Mouse (Mus musculus) left cerebral cortex, adult 11 months (tissue): ENCODE data around the gene Gpr183.

ENCODE experiments used
- DNase-seq: peaks from one replicate; pipeline ENCODE4 v3.0.0; 2022; ENCODE audit warnings: low spot score

Gpr183 gene

DNA sequence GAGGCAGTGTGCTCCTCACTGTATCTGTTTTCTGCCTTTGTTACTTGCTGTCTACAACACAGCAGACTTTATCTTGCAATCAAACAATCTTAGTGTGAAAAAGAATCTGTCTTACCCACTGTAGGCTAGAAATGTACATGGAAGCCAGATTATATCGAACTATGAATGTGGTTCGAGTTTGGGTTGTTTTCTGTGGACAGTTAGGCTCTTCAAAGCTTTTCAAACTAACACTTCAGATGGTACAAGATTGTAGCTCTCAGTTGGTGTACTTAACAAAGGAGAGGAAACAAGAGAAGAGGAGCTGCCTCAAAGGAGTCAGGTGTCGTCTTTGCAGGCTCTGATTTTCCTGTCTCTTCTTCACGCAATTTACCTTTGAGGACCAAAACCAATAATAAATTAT is 22.7 kb upstream of the Gpr183 start:
- DNase-seq, result no peak

DNA sequence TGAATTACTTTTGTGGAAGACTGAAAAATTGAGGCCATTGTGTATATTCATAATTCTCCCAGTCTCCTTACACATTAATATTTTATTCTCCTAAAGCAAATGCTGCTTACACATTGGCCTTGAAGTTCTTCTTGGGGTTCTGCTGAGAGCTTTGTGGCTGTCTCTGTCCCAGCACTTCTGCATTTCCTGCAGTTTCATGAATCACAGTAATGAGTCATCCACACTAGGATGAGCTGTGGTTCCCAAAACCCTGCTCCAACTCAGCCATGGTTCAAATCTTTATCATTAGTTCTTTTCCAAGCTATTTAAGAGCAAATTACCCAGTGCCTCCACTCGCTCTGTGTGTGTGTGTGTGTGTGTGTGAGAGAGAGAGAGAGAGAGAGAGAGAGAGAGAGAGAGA is 22.3 kb upstream of the Gpr183 start:
- DNase-seq, result no peak

DNA sequence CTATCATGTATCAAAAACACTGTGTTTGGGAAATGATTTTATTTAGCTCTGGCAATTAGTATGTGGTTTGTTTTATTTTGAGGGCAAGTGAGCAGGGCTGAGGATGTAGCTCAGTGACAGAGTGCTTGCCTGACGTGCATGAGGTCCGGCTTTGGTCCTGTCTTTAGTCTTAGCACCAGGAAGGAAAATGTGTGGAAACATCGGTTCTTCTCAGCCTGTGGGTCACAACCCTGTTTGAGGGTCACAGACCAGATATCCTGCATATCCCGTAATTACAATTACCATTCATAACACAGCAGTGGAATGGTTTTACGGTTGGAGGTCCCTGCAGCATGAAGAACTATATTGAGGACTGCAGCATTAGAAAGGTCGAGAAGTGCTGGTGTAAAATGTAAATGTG is 21.0 kb upstream of the Gpr183 start:
- no peak for DNase-seq

- no peak for DNase-seq
Measured at GRCm38 (mm10) chr14:121985477-121985876, 20.5 kb upstream of the Gpr183 start.

DNA sequence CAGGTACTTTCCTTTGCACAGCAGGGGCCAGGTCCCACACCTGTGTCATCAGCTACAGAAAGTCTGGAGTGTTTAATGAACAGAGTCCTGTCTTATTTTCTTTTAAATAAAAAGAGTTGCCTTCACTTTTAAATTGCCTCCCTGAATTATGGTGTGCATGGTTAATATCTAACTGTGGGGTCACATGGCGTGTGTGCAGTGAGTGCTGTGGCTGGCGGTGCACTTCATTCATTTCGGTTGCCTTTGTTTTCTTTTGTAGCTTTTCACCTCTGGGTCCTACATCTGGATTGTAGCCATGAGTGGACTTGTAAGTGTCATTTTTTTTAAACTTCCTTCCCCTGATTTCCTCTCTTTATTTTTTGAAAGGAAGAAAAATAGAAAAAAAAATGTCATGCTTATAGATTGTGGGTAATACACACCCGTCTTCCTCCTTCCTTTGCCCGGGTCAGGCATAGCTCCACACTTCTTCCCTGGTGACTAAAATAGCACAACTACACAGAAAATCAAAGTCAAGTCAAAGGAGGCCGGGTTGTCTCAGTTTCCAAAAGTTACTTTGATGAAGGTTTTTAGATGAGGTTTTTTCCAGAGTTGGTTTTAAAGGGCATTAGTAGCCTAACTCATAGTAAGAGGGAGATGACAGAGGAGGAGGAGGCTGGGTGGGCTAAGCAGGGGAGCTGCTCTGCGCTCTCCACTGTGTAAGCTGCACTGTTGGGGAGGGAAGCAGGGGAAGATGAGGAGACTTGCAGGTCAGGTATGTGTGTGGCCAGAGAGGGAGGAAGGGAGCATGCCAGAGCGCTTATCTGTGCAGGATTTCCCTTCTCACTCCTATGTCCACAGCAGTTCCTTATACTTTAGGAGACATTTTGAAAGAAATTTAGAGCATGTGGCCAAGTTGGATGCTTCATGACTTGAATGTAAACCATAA is 18.3 kb upstream of the Gpr183 start:
- DNase-seq, result no peak

- no peak for DNase-seq
Measured at GRCm38 (mm10) chr14:121981531-121981930, 16.5 kb upstream of the Gpr183 start.

- DNase-seq, result no peak
Measured at GRCm38 (mm10) chr14:121973114-121973513, 8.1 kb upstream of the Gpr183 start.

DNA sequence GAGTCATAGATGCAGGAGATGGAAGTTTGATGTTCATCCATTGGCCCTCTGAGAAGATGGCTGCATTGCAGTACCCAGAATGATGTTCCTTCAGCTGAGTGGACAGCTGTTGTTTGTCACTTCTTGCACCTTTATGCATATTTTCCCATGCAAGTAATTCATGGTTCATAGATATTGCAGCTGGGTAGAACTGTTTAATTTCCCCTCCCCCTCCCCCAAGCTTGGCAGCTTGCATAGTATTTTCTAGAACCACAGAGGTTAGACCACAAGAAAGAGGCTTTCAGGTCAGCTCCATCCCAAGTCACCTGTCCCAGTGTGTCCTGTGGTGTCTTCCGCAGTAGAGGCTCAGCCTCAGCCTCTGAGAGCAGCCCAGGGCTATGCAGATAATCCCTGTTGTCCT is 5.4 kb upstream of the Gpr183 start:
- DNase-seq, result no peak

GRCm38 (mm10) chr14:121967095-121967494 is 2.1 kb upstream of the Gpr183 start:
- no peak for DNase-seq

DNA sequence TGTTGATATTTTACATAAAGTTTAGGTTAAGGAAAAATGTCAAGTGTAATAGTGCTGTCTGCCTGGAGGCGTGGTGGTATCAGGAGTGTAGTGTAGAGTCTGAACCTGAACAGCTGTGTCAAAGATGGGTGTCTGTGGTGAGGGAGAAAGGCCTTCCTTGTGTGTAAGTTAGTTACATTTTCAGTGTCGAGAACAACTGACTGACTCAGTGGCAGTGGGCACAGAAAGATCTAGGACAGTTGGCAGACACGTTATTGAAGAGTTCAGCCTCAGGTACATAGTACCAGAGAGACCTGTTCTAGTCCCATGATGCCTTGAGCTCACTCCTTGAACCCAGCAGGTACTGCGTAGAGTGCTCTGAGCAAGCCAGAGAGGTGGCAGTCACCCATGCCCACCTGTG is 466 bp upstream of the Gpr183 start:
- DNase-seq, result no peak

DNA sequence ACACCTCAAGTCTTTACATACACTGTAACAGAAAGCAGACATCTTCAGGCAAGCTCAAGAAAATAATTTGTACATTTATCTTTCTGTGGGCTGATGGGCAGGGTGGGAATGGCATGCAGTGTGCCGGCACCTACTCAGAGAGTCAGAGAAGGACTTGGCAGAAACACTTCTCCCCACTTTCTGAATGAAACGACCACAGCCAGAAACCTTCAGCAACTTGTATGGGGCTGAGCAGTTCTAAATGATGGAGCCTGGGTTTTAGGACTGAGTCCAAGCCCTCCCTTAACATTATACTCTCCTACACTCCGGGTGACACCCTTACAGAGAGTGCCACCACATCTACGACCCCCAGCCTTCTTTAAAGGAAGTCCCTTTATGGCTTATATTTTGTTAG is 1.1 kb downstream of the Gpr183 start:
- no peak for DNase-seq

GRCm38 (mm10) chr14:121963251-121963941 is 1.6 kb downstream of the Gpr183 start:
- DNase-seq, result no peak

- DNase-seq, result no peak
Measured at GRCm38 (mm10) chr14:121962128-121962890, 2.7 kb downstream of the Gpr183 start.

GRCm38 (mm10) chr14:121961496-121962127 is 3.4 kb downstream of the Gpr183 start:
- DNase-seq, result no peak

- no peak for DNase-seq
Measured at GRCm38 (mm10) chr14:121960997-121961396, 4.0 kb downstream of the Gpr183 start.

GRCm38 (mm10) chr14:121960531-121960930 is 4.5 kb downstream of the Gpr183 start:
- DNase-seq, result no peak

GRCm38 (mm10) chr14:121960031-121960430 is 5.0 kb downstream of the Gpr183 start:
- DNase-seq, result no peak

GRCm38 (mm10) chr14:121959538-121959980 is 5.4 kb downstream of the Gpr183 start:
- no peak for DNase-seq

- DNase-seq, result no peak
Measured at GRCm38 (mm10) chr14:121958751-121959537, 6.1 kb downstream of the Gpr183 start.

DNA sequence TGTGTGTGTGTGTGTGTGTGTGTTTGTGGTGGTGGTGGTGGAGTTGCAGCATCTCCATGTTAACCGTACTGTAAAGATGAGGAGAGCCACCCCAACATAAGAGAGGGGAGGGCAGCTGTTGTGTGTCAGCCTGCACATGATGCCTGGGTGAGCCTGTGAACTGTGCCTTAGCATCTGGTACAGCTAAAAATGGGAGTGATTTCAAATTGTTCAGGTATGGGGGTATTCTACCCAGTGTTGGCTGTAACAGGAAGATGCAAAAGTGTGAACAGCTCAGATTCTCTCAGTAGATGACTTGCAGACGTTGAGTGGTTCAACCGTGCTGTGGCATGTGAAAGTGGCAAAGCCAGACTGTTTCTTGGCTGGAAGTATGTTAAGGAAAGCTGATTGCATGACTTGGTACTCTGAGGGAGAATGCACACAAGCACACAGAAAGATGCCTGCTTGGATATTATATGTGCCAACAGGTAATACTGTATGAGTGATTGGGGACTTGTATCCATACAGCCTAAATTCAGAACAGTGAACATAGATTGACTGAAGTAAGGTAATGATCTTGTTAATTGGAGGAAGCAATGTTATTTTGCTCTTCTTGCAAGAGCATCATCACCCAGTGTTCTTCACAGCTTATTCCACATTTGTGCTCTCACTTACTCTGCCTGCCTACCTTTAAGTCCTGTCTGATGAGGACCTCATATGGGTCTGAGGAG is 6.8 kb downstream of the Gpr183 start:
- DNase-seq, result no peak
